Mouse (Mus musculus): ENCODE results near the gene Dgki.

DNA sequence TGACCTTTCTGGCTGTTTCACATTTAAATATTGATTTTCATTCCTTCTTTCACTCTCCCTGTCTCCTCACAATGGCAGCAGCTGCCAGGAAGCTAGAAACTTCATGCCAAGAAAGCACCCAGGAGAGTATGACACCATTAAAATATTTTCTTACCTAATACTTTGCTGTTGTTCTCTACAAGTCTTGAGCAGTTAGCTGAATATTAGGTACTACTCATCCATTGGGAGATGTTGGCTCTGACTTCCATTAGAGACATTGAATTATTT, 480.3 kb downstream of the Dgki start:
- TF ChIP-seq ZNF384 (IDR thresholded peaks at IDR 0.05; ENCODE audit: low read depth, low read length) (no peak), MAFK (IDR thresholded peaks at IDR 0.05; ENCODE audit: insufficient read depth, low read depth, low read length) (no peak)

All from ES-E14 (cell line).